Mouse (Mus musculus) CH12.LX (cell line): ENCODE measurements around the gene Numb.
"Not testable (repeated sequence)": the region's sequence is repeated elsewhere in the genome, so short reads cannot be mapped to it uniquely, and the experiment has no call there.

Experiments
- CTCF ChIP-seq, 2 experiments: IDR thresholded peaks in 1 of 2; conservative IDR thresholded peaks in 1 of 2; 2 replicates each; pipeline ENCODE4 v1.5.1; 2011 to 2012; ENCODE audit warnings: low read depth in 2 of 2, low read length in 2 of 2, improper control_type of control experiment in 1 of 2, inconsistent platforms in 1 of 2, mild to moderate bottlenecking in 1 of 2, moderate library complexity in 1 of 2
- NELFE ChIP-seq: IDR thresholded peaks from 2 replicates; pipeline ENCODE4 v1.6.1; 2011; ENCODE audit warnings: low read depth, low read length, improper control_type of control experiment
- TBP ChIP-seq: conservative IDR thresholded peaks from 2 replicates; pipeline ENCODE4 v1.6.1; 2011; ENCODE audit warnings: low read depth, low read length, improper control_type of control experiment

- not testable (repeated sequence) for TF ChIP-seq CTCF (conservative IDR thresholded peaks at IDR 0.05 in 1 of 2, IDR thresholded peaks at IDR 0.05 in 1 of 2; ENCODE audit: low read depth in 2 of 2, low read length in 2 of 2); NELFE; TBP
Observed at GRCm38 (mm10) chr12:83938592-83938991, 16.9 kb upstream of the Numb start.
